Mouse (Mus musculus) MEL (cell line): Measurements from ENCODE around the gene 1110008L16Rik. TPM values are rescaled to one million over a fixed set of nuclear protein-coding genes. Genes with fewer than 3 reads are reported as not detected.
A peak's percentile ranks its signal among the peaks of the same experiment; 100 is the strongest.

Experiments
- DNase-seq: peaks from one replicate; pipeline ENCODE4 v3.0.0; 2011; ENCODE audit warnings: low read depth, low spot score
- H3K27ac ChIP-seq: 2 replicates; pipeline ENCODE4 v1.5.1; 2012; ENCODE audit warnings: low read depth, mild to moderate bottlenecking, control low read depth, low read length, moderate library complexity; ENCODE audit not compliant: control insufficient read depth
- H3K27me3 ChIP-seq, 2 experiments: fragments of 150-350 bp in 1 of 2; sonication (generic) in 1 of 2; 2 replicates each; pipeline ENCODE4 v1.6.1; 2012; ENCODE audit warnings: low read length in 2 of 2, mild to moderate bottlenecking in 2 of 2, improper control_type of control experiment in 1 of 2, moderate library complexity in 1 of 2; ENCODE audit not compliant: insufficient read depth in 2 of 2, control insufficient read depth in 1 of 2
- H3K36me3 ChIP-seq, 2 experiments: 2 replicates each; pipeline ENCODE4 v1.6.1; 2012 to 2014; ENCODE audit warnings: low read length in 2 of 2, improper control_type of control experiment in 1 of 2, inconsistent platforms in 1 of 2, mild to moderate bottlenecking in 1 of 2; ENCODE audit not compliant: insufficient read depth in 2 of 2, control insufficient read depth in 1 of 2
- H3K4me1 ChIP-seq, 2 experiments: fragments of 150-350 bp in 1 of 2; sonication (generic) in 1 of 2; 2 replicates each; pipeline ENCODE4 v1.6.1; 2012; ENCODE audit warnings: low read length in 2 of 2, improper control_type of control experiment in 1 of 2, mild to moderate bottlenecking in 1 of 2; ENCODE audit not compliant: insufficient read depth in 2 of 2, control insufficient read depth in 1 of 2
- H3K4me3 ChIP-seq, 2 experiments: fragments of 150-350 bp in 1 of 2; sonication (generic) in 1 of 2; 2 replicates each; pipeline ENCODE4 v1.5.1; 2012; ENCODE audit warnings: low read depth in 2 of 2, low read length in 2 of 2, mild to moderate bottlenecking in 2 of 2, moderate library complexity in 2 of 2, control low read depth in 1 of 2, improper control_type of control experiment in 1 of 2; ENCODE audit not compliant: control insufficient read depth in 1 of 2, insufficient read depth in 1 of 2
- H3K79me2 ChIP-seq: 2 replicates; pipeline ENCODE4 v1.6.1; 2012; ENCODE audit warnings: mild to moderate bottlenecking, low read length, moderate library complexity; ENCODE audit not compliant: control insufficient read depth, poor library complexity, insufficient read depth
- H3K9ac ChIP-seq: 2 replicates; pipeline ENCODE4 v1.6.1; 2012; ENCODE audit warnings: low read depth, mild to moderate bottlenecking, control low read depth, low read length, moderate library complexity; ENCODE audit not compliant: control insufficient read depth, poor library complexity, severe bottlenecking
- H3K9me3 ChIP-seq: fragments of 150-350 bp; sonication (generic); replicated peaks from 2 replicates; pipeline ENCODE4 v1.6.1; 2012; ENCODE audit warnings: mild to moderate bottlenecking, low read length, improper control_type of control experiment, moderate library complexity; ENCODE audit not compliant: insufficient read depth
- BHLHE40 ChIP-seq: IDR thresholded peaks from 2 replicates; pipeline ENCODE4 v1.6.1; 2012; ENCODE audit warnings: low read depth, mild to moderate bottlenecking, inconsistent platforms, low read length, improper control_type of control experiment, borderline replicate concordance
- CHD1 ChIP-seq: IDR thresholded peaks from 2 replicates; pipeline ENCODE4 v1.6.1; 2012; ENCODE audit warnings: low read depth, mild to moderate bottlenecking, inconsistent platforms, low read length, improper control_type of control experiment
- CHD2 ChIP-seq: IDR thresholded peaks from 2 replicates; pipeline ENCODE4 v1.6.1; 2011; ENCODE audit warnings: low read length, improper control_type of control experiment
- CTCF ChIP-seq, 3 experiments: IDR thresholded peaks in 2 of 3; conservative IDR thresholded peaks in 1 of 3; 2 replicates each; pipeline ENCODE4 v1.5.1; 2011 to 2012; ENCODE audit warnings: low read length in 3 of 3, low read depth in 2 of 3, mild to moderate bottlenecking in 2 of 3, improper control_type of control experiment in 1 of 3, inconsistent platforms in 1 of 3, mixed read lengths in 1 of 3, moderate library complexity in 1 of 3; ENCODE audit not compliant: control insufficient read depth in 1 of 3, insufficient read depth in 1 of 3, poor library complexity in 1 of 3, severe bottlenecking in 1 of 3
- E2F4 ChIP-seq: IDR thresholded peaks from 2 replicates; pipeline ENCODE4 v1.6.1; 2011; ENCODE audit warnings: low read depth, low read length, improper control_type of control experiment, borderline replicate concordance
- ELF1 ChIP-seq: IDR thresholded peaks from 2 replicates; pipeline ENCODE4 v1.6.1; 2014; ENCODE audit warnings: low read depth, mild to moderate bottlenecking, inconsistent platforms, low read length, improper control_type of control experiment, moderate library complexity
- ETS1 ChIP-seq: IDR thresholded peaks from 2 replicates; pipeline ENCODE4 v1.6.1; 2012; ENCODE audit warnings: low read depth, mild to moderate bottlenecking, inconsistent platforms, low read length, improper control_type of control experiment, moderate library complexity
- KAT2A ChIP-seq: conservative IDR thresholded peaks from 2 replicates; pipeline ENCODE4 v1.6.1; 2012; ENCODE audit warnings: low read depth, low read length, improper control_type of control experiment, inconsistent platforms
- MAFK ChIP-seq: IDR thresholded peaks from 2 replicates; pipeline ENCODE4 v1.6.1; 2011; ENCODE audit warnings: low read depth, mild to moderate bottlenecking, low read length, improper control_type of control experiment, borderline replicate concordance
- MAZ ChIP-seq: IDR thresholded peaks from 2 replicates; pipeline ENCODE4 v1.6.1; 2012; ENCODE audit warnings: low read depth, mild to moderate bottlenecking, inconsistent platforms, low read length, improper control_type of control experiment
- MXI1 ChIP-seq: IDR thresholded peaks from 2 replicates; pipeline ENCODE4 v1.6.1; 2011; ENCODE audit warnings: mild to moderate bottlenecking, low read depth, low read length, improper control_type of control experiment
- MYB ChIP-seq: IDR thresholded peaks from 2 replicates; pipeline ENCODE4 v1.6.1; 2011; ENCODE audit warnings: mild to moderate bottlenecking, low read depth, low read length, improper control_type of control experiment
- MYC ChIP-seq: IDR thresholded peaks from 2 replicates; pipeline ENCODE4 v1.6.1; 2011; ENCODE audit warnings: low read depth, mild to moderate bottlenecking, low read length, improper control_type of control experiment, moderate library complexity
- NELFE ChIP-seq: IDR thresholded peaks from 2 replicates; pipeline ENCODE4 v1.6.1; 2011; ENCODE audit warnings: low read depth, low read length, improper control_type of control experiment
- NRF1 ChIP-seq: IDR thresholded peaks from 2 replicates; pipeline ENCODE4 v1.6.1; 2014; ENCODE audit warnings: low read depth, mild to moderate bottlenecking, inconsistent platforms, low read length, improper control_type of control experiment, moderate library complexity; ENCODE audit not compliant: poor library complexity, insufficient read depth, severe bottlenecking
- POLR2AphosphoS5 ChIP-seq: IDR thresholded peaks from 2 replicates; pipeline ENCODE4 v1.6.1; 2012; ENCODE audit warnings: low read depth, borderline replicate concordance, mild to moderate bottlenecking, inconsistent platforms, low read length, moderate library complexity, mixed read lengths
- SIN3A ChIP-seq: IDR thresholded peaks from 2 replicates; pipeline ENCODE4 v1.6.1; 2012; ENCODE audit warnings: low read length, improper control_type of control experiment, inconsistent platforms
- SMC3 ChIP-seq: IDR thresholded peaks from 2 replicates; pipeline ENCODE4 v1.6.1; 2011; ENCODE audit warnings: low read depth, low read length, improper control_type of control experiment
- TAL1 ChIP-seq: IDR thresholded peaks from 2 replicates; pipeline ENCODE4 v1.6.1; 2012; ENCODE audit warnings: mild to moderate bottlenecking, inconsistent platforms, low read length, moderate library complexity, mixed read lengths
- TBP ChIP-seq: IDR thresholded peaks from 2 replicates; pipeline ENCODE4 v1.8.0; 2011; ENCODE audit warnings: low read depth, low read length, improper control_type of control experiment
- TCF12 ChIP-seq: IDR thresholded peaks from 2 replicates; pipeline ENCODE4 v1.6.1; 2014; ENCODE audit warnings: low read depth, mild to moderate bottlenecking, inconsistent platforms, low read length, improper control_type of control experiment, moderate library complexity
- USF1 ChIP-seq: IDR thresholded peaks from 2 replicates; pipeline ENCODE4 v1.6.1; 2014; ENCODE audit warnings: low read depth, mild to moderate bottlenecking, inconsistent platforms, low read length, improper control_type of control experiment, moderate library complexity
- USF2 ChIP-seq, 2 experiments: IDR thresholded peaks; 2 replicates each; pipeline ENCODE4 v1.6.1; 2011 to 2012; ENCODE audit warnings: improper control_type of control experiment in 2 of 2, low read length in 2 of 2, borderline replicate concordance in 1 of 2, inconsistent platforms in 1 of 2, low read depth in 1 of 2, mild to moderate bottlenecking in 1 of 2; ENCODE audit not compliant: insufficient read depth in 1 of 2
- ZKSCAN1 ChIP-seq: IDR thresholded peaks from 2 replicates; pipeline ENCODE4 v1.6.1; 2012; ENCODE audit warnings: low read depth, mild to moderate bottlenecking, inconsistent platforms, low read length, improper control_type of control experiment, moderate library complexity
- ZNF384 ChIP-seq: IDR thresholded peaks from 2 replicates; pipeline ENCODE4 v1.6.1; 2012; ENCODE audit warnings: low read depth, mild to moderate bottlenecking, inconsistent platforms, low read length, improper control_type of control experiment
- polyA plus RNA-seq, 2 experiments: library from polyadenylated mRNA; stranded (reverse) in 1 of 2; unstranded in 1 of 2; fragments of >175 nt in 1 of 2; fragments of >200 nt in 1 of 2; gene quantifications; 2 replicates each; pipeline versions ENCODE4 v1.2.1 to v1.2.4; 2012; ENCODE audit warnings: low replicate concordance in 2 of 2, low read depth in 1 of 2; ENCODE audit not compliant: insufficient read length in 2 of 2, insufficient read depth in 1 of 2, missing spikeins in 1 of 2
- total RNA-seq: library from RNA; depleted of rRNA; stranded (reverse); fragments of 300-350 nt; gene quantifications from 2 replicates; pipeline ENCODE4 v1.2.3, GENCODE M21; 2012

1110008L16Rik gene
- total and polyA plus RNA-seq, 3 experiments = 24.9 to 26.2 TPM; not detected in 1

- no peaks in the 10 kb centered on the region for H3K27me3 ChIP-seq
- H3K4me1 ChIP-seq = peaks cover 12 to 32% of the 10 kb centered on the region in 2 experiments
- no peaks in the 10 kb centered on the region for H3K79me2 ChIP-seq
- H3K36me3 ChIP-seq = peaks cover 0 to 16% of the 10 kb centered on the region in 2 experiments; a peak in 2 of 4 replicates
- H3K9me3 ChIP-seq = no peaks in the 10 kb centered on the region
- no peak overlapping the region for H3K9ac ChIP-seq
- H3K27ac ChIP-seq = no peak overlapping the region
- no peak for DNase-seq
- TF ChIP-seq KAT2A = no peak
- no peak for TF ChIP-seq CHD2
- no peak for TF ChIP-seq TAL1
- TF ChIP-seq ETS1 = no peak
- TF ChIP-seq BHLHE40 = no peak
- no peak for TF ChIP-seq ZKSCAN1
- no peak for TF ChIP-seq MYC
- no peak overlapping the region for H3K4me3 ChIP-seq
Observed at GRCm38 (mm10) chr12:55385931-55386330, 86.6 kb downstream of the 1110008L16Rik start.

GRCm38 (mm10) chr12:55386456-55386855, 87.1 kb downstream of the 1110008L16Rik start:
- peaks cover 12 to 34% of the 10 kb centered on the region in 2 experiments for H3K4me1 ChIP-seq
- H3K27me3 ChIP-seq = no peaks in the 10 kb centered on the region
- H3K36me3 ChIP-seq = peaks cover 0 to 16% of the 10 kb centered on the region in 2 experiments; a peak in 2 of 4 replicates
- no peak for TF ChIP-seq NELFE
- no peak for TF ChIP-seq CHD1
- no peak for TF ChIP-seq USF1
- no peak for TF ChIP-seq MAFK
- TF ChIP-seq MXI1 = no peak
- no peak overlapping the region for H3K9ac ChIP-seq
- no peak overlapping the region for H3K4me3 ChIP-seq
- peak overlapping the region; percentile 76; the same call in 1 of the 2 replicates for H3K27ac ChIP-seq
- no peaks in the 10 kb centered on the region for H3K9me3 ChIP-seq
- H3K79me2 ChIP-seq = no peaks in the 10 kb centered on the region
- DNase-seq = no peak

- H3K9ac ChIP-seq = no peak overlapping the region
- peak overlapping the region in 1 of 2 experiments; percentile 44; a peak in 2 of 4 replicates for H3K4me3 ChIP-seq
- peak overlapping the region; percentile 76 for H3K27ac ChIP-seq
- H3K79me2 ChIP-seq = no peaks in the 10 kb centered on the region
- no peaks in the 10 kb centered on the region for H3K9me3 ChIP-seq
- H3K4me1 ChIP-seq = peaks cover 15 to 40% of the 10 kb centered on the region in 2 experiments
- peak; percentile 72 for DNase-seq
- peaks cover 0 to 19% of the 10 kb centered on the region in 2 experiments; a peak in 2 of 4 replicates for H3K36me3 ChIP-seq
- no peaks in the 10 kb centered on the region for H3K27me3 ChIP-seq
- no peak for TF ChIP-seq POLR2AphosphoS5
- peak; percentile 65; the same call in 1 of the 2 replicates for TF ChIP-seq MAZ
- TF ChIP-seq USF2 (IDR thresholded peaks at IDR 0.05; ENCODE audit: borderline replicate concordance in 1 of 2, insufficient read depth in 1 of 2, low read depth in 1 of 2, low read length in 2 of 2) = no peak
- peak; percentile 54 for TF ChIP-seq MXI1
- TF ChIP-seq TBP = no peak
- TF ChIP-seq CHD1 = no peak
- TF ChIP-seq SIN3A = peak; percentile 68
- peak; percentile 67 for TF ChIP-seq MYB
- no peak for TF ChIP-seq NRF1
- TF ChIP-seq SMC3 = no peak
- no peak for TF ChIP-seq MYC
- TF ChIP-seq ELF1 = no peak
- TF ChIP-seq TCF12 = peak; percentile 76
- TF ChIP-seq E2F4 = no peak
- no peak for TF ChIP-seq CTCF (IDR thresholded peaks at IDR 0.05 in 2 of 3, conservative IDR thresholded peaks at IDR 0.05 in 1 of 3; ENCODE audit: control insufficient read depth in 1 of 3, insufficient read depth in 1 of 3, low read depth in 2 of 3, low read length in 3 of 3, poor library complexity in 1 of 3, severe bottlenecking in 1 of 3)
- peak; percentile 6; the same call in 1 of the 2 replicates for TF ChIP-seq ZNF384
Observed at GRCm38 (mm10) chr12:55387083-55387787, 87.9 kb downstream of the 1110008L16Rik start.
